Mouse (Mus musculus) midbrain, postnatal 0 days (tissue): ENCODE results near the gene Mroh2a. TPM values are rescaled to one million over a fixed set of nuclear protein-coding genes. Genes with fewer than 3 reads are reported as not detected.
A peak's percentile ranks its signal among the peaks of the same experiment; 100 is the strongest.

Experiments
- ATAC-seq: fragments of 200-750 bp; cut with Nextera tagmentation; 2 replicates; pipeline ENCODE4 v1.8.0; 2017; ENCODE audit warnings: moderate number of reproducible peaks, mild to moderate bottlenecking, moderate TSS enrichment, moderate library complexity; ENCODE audit not compliant: low FRiP score
- DNase-seq: peaks from one replicate; pipeline ENCODE4 v3.0.0-alpha.2; 2015; ENCODE audit warnings: low spot score
- H3K27ac ChIP-seq: fragments of 300-500 bp; sonication (generic); 2 replicates; pipeline ENCODE4 v1.5.1; 2014; ENCODE audit warnings: low read depth, mild to moderate bottlenecking, low read length, mixed read lengths
- H3K27me3 ChIP-seq: fragments of 300-500 bp; sonication (generic); 2 replicates; pipeline ENCODE4 v1.6.1; 2014; ENCODE audit warnings: low read length, control low read depth, mixed read lengths; ENCODE audit not compliant: insufficient read depth
- H3K36me3 ChIP-seq: fragments of 300-500 bp; sonication (generic); 2 replicates; pipeline ENCODE4 v1.6.1; 2014; ENCODE audit warnings: low read length, control low read depth, mixed read lengths; ENCODE audit not compliant: insufficient read depth
- H3K4me1 ChIP-seq: fragments of 300-500 bp; sonication (generic); 2 replicates; pipeline ENCODE4 v1.6.1; 2014; ENCODE audit warnings: mild to moderate bottlenecking, control low read depth, antibody characterized with exemption, low read length, mixed read lengths; ENCODE audit not compliant: insufficient read depth
- H3K4me2 ChIP-seq: fragments of 300-500 bp; sonication (generic); 2 replicates; pipeline ENCODE4 v1.6.1; 2014; ENCODE audit warnings: low read depth, mild to moderate bottlenecking, low read length, mixed read lengths; ENCODE audit not compliant: poor library complexity, severe bottlenecking
- H3K4me3 ChIP-seq: fragments of 300-500 bp; sonication (generic); 2 replicates; pipeline ENCODE4 v1.5.1; 2014; ENCODE audit warnings: low read depth, mild to moderate bottlenecking, low read length, moderate library complexity
- H3K9ac ChIP-seq: fragments of 300-500 bp; sonication (generic); replicated peaks from 2 replicates; pipeline ENCODE4 v1.6.1; 2014; ENCODE audit warnings: mild to moderate bottlenecking, low read length, moderate library complexity, mixed read lengths; ENCODE audit not compliant: poor library complexity, severe bottlenecking
- H3K9me3 ChIP-seq: fragments of 300-500 bp; sonication (generic); 2 replicates; pipeline ENCODE4 v1.6.1; 2016; ENCODE audit warnings: low read length, control low read depth
- CTCF ChIP-seq: IDR thresholded peaks from 2 replicates; pipeline ENCODE4 v1.5.1; 2016; ENCODE audit warnings: antibody characterized with exemption, mild to moderate bottlenecking
- WGBS: fragments of 180-500 bp; shearing (Covaris S2); extraction: QIAGEN DNeasy Blood & Tissue Kit; methylation state at CpG from one replicate; pipeline ENCODE4 v1.1.7; 2014; 5-methylcytosine and 5-hydroxymethylcytosine counted together
- polyA plus RNA-seq: library from polyadenylated mRNA; unstranded; fragments of >200 nt; fragmentation: Nextera tagmentation; extraction: Ambion mirVana; gene quantifications from 2 replicates; pipeline ENCODE4 v1.2.1, GENCODE M21; 2015
- total RNA-seq: library from RNA; depleted of rRNA; stranded (reverse); fragments of >200 nt; gene quantifications from 2 replicates; pipeline ENCODE4 v1.2.3, GENCODE M21; 2014

The Mroh2a gene
- total and polyA plus RNA-seq, 2 experiments from 2014 or later: 0.56 TPM; not detected in 1

DNA sequence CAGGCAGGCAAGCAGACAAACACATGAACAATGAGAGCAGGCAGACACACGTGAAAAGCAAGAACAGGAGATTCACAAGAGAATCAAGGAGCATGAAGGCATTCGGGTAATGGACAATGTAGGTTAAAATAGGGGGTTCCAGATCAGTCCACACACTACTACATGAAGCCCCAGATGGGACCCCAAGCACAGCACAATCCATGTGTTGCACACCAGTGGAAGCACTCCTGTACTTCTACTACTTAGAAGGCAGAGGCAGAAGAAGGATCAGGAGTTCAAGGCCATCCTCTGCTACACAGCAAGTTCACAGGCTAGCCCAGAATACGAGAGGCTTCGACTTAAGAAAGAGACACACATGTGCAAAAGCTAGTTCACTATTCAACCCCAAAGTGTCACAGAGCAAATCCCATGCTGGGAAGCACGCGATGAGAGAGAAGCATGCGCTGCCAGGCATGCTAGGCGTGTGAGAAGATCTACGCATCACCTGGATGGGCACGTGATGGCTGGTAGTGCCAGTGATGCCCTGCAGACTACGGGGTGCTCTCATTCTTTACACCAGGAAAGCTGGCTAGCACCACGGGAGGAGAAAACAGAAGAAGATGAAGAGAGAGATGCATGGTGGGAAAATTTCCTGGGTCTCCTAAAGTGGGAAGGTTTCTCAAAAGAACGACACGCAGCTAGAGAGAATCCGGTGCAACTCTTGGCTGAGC, 59.5 kb downstream of the Mroh2a start:
- WGBS: 81% methylated on average over 15 of the region's 15 CpGs
- H3K4me2 ChIP-seq: no peak overlapping the region

DNA sequence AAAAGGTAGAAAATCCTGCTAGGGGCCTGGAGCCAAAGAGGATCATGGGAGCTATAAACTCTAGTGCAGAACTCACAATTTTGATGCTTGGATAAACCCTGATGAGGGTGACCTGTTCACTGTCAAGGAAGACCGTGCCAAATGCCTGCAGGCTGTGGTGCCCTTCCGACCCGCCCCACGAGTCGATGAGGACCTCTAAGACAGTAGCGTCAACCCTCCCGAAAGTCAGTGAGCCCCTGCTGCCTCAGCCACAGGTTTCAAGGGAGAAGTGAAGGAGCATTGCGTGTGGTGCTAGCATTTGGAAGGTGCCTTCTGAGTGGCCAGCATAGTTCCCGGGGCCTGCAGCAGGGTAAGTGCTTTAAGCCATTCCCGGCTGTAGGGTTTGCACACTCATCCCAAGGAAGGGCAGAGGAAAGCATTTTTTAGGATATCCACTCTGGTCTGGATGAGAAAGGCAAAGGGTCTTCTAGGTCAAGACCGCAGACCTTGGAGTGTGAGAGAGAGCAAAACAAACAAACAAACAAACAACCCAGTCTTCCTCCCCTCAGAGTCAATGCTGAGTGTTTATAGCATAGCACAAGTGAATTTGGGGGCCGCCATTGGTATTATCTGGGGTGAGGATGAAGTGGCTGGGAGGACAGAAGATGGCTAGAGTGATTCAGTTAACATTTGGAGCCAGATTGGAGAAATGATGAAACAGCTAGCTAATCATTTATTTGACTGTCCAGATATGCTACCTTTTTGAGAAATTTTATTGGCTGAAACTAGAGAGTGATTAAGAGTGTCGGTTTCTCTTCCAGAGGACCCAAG, 60.3 kb downstream of the Mroh2a start:
- Histone ChIP-seq H3K4me2 (no peak overlapping the region), H3K36me3 (no peaks in the 10 kb centered on the region), H3K4me1 (no peaks in the 10 kb centered on the region), H3K9me3 (peaks cover 91% of the 10 kb centered on the region), H3K27ac (no peak overlapping the region), H3K27me3 (no peaks in the 10 kb centered on the region), H3K9ac (no peak overlapping the region), H3K4me3 (no peak overlapping the region)
- 76% methylated on average over 13 of the region's 13 CpGs for WGBS
- DNase-seq (no peak), ATAC-seq (no peak)
- no peak for TF ChIP-seq CTCF

More for the DNA sequence above, 59.5 kb downstream of the Mroh2a start:
- Histone ChIP-seq H3K9ac (no peak overlapping the region), H3K4me1 (no peaks in the 10 kb centered on the region), H3K27me3 (no peaks in the 10 kb centered on the region), H3K27ac (no peak overlapping the region), H3K9me3 (peaks cover 89% of the 10 kb centered on the region), H3K4me3 (no peak overlapping the region), H3K36me3 (no peaks in the 10 kb centered on the region)
- no peak for TF ChIP-seq CTCF
- no peak for DNase-seq
- ATAC-seq: no peak

DNA sequence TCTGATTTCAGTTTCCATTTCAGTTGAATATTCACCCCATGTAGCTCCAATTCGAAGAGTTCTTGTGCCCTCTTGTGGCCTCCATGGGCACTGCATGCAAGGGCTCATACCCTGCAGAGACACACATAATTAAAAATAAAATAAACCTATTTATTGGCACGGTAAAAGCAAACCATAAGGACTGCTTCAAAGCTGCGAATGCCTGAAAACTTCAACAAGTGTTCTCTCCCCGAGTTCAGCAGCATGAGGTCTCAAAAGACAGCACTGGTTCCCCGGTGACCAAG, 60.9 kb downstream of the Mroh2a start:
- H3K9ac ChIP-seq: no peak overlapping the region
- WGBS: 41% methylated on average over 5 of the region's 5 CpGs
- peaks cover 90% of the 10 kb centered on the region for H3K9me3 ChIP-seq
- H3K4me1 ChIP-seq: no peaks in the 10 kb centered on the region
- ATAC-seq: no peak
- peak; percentile 87 for TF ChIP-seq CTCF
- no peak overlapping the region for H3K4me3 ChIP-seq
- H3K27ac ChIP-seq: no peak overlapping the region
- H3K27me3 ChIP-seq: no peaks in the 10 kb centered on the region
- DNase-seq: peak; percentile 74
- H3K4me2 ChIP-seq: no peak overlapping the region
- H3K36me3 ChIP-seq: no peaks in the 10 kb centered on the region

DNA sequence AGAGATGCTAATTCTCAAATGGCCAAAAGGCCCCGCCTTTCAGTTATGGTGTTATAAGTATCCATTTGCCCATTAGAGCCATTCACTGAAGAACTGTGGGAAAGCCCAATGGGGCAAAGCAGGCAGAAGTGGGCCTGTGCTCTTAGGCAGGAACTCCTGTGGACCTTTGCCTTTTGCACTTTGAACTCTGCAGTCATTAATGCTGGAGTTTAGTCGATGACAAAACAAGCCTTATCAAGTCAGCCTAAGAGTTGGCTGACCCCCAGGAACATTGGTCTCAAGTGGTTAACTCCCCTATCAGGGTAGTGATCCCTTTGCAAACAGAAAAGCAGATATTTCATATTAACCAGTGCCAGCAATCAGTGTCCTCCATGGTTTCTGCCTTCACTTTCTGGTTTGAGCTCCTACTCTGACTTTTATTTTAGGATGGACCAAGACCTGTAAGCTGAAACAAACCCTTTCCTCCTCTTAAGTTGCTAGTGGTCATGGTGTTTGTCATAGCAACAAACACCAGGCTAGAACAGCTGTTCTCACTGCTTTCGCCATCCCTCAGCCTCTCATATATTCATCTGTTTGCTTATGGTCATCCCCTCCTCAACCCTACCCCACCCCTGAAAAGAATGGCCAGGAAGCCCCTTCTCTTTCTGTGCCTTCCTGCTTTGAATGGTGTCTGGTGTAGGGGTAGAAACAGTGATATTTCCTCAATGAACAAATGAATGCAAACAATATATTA, 61.4 kb downstream of the Mroh2a start:
- 44% methylated on average over 3 of the region's 3 CpGs for WGBS
- ATAC-seq: no peak

DNA sequence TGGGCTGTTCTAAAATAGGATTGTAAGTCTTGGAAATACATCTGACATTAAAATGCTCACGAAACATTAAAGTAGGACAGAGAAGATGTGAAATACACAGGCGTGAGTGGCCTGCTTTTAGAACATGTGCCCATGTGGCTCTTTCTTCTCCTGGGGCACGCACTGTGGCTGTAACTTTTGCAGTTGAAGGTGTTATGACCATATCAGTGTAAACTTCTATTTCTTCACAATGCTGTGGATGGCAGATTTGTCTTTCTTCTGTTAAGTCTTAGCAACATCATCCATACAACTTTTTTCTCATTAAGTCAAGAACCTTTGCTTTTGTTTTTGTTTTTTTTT, 62.0 kb downstream of the Mroh2a start:
- no peak for ATAC-seq
- no peak for DNase-seq
- no peak overlapping the region for H3K4me3 ChIP-seq
- H3K4me2 ChIP-seq: no peak overlapping the region
- no peak for TF ChIP-seq CTCF
- no peak overlapping the region for H3K9ac ChIP-seq
- 74% methylated on average over 3 of the region's 3 CpGs for WGBS
- H3K27me3 ChIP-seq: no peaks in the 10 kb centered on the region
- H3K36me3 ChIP-seq: no peaks in the 10 kb centered on the region
- peaks cover 79% of the 10 kb centered on the region for H3K9me3 ChIP-seq
- no peaks in the 10 kb centered on the region for H3K4me1 ChIP-seq
- no peak overlapping the region for H3K27ac ChIP-seq

More for the DNA sequence above, 61.4 kb downstream of the Mroh2a start:
- DNase-seq: no peak
- H3K4me3 ChIP-seq: no peak overlapping the region
- H3K9ac ChIP-seq: no peak overlapping the region
- H3K36me3 ChIP-seq: no peaks in the 10 kb centered on the region
- no peak for TF ChIP-seq CTCF
- H3K27me3 ChIP-seq: no peaks in the 10 kb centered on the region
- H3K9me3 ChIP-seq: peaks cover 84% of the 10 kb centered on the region
- no peak overlapping the region for H3K27ac ChIP-seq
- no peaks in the 10 kb centered on the region for H3K4me1 ChIP-seq
- no peak overlapping the region for H3K4me2 ChIP-seq

DNA sequence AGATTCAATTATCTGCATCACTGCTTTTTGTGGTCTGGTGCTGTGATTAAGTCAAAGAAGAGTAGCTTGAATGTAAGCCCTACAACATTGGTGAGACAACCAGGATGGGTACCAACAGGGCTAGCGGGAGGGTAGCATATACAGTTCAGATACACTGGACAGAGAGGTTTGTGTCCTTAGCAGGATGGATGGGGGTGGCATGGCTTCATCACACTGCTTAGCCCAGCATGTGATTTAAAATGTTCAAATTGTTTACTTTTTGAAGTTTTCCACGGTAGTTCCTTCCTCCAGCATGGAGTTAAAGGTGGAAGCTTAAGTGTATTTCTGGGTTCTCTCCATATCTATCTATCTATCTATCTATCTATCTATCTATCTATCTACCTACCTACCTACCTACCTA, 62.4 kb downstream of the Mroh2a start:
- Histone ChIP-seq H3K9ac (no peak overlapping the region), H3K27me3 (no peaks in the 10 kb centered on the region), H3K4me2 (no peak overlapping the region), H3K4me3 (no peak overlapping the region), H3K36me3 (no peaks in the 10 kb centered on the region), H3K9me3 (peaks cover 75% of the 10 kb centered on the region), H3K27ac (no peak overlapping the region), H3K4me1 (no peaks in the 10 kb centered on the region)
- ATAC-seq (no peak), DNase-seq (no peak)
- TF ChIP-seq CTCF: no peak
- 52% methylated on average over 2 of the region's 2 CpGs for WGBS
